Mouse (Mus musculus) R1 (cell line): ENCODE measurements around the gene Rnase12.

Experiments
- DNase-seq: peaks from one replicate; pipeline ENCODE4 v3.0.0-alpha.2; 2018; ENCODE audit warnings: low read depth, low spot score

Gene Rnase12

GRCm38 (mm10) chr14:51023457-51023856, 34.0 kb downstream of the Rnase12 start:
- DNase-seq: no peak

- DNase-seq: no peak
Measured at GRCm38 (mm10) chr14:51017256-51017655, 40.2 kb downstream of the Rnase12 start.

GRCm38 (mm10) chr14:51015780-51016179, 41.7 kb downstream of the Rnase12 start:
- DNase-seq: no peak

GRCm38 (mm10) chr14:51014724-51015123, 42.7 kb downstream of the Rnase12 start:
- DNase-seq: peak; percentile 77

GRCm38 (mm10) chr14:51009572-51009971, 47.9 kb downstream of the Rnase12 start:
- DNase-seq: no peak

- no peak for DNase-seq
Measured at GRCm38 (mm10) chr14:51008781-51009180, 48.7 kb downstream of the Rnase12 start.

- no peak for DNase-seq
Measured at GRCm38 (mm10) chr14:51007914-51008713, 49.3 kb downstream of the Rnase12 start.

GRCm38 (mm10) chr14:51007152-51007801, 50.2 kb downstream of the Rnase12 start, which contains the start of gene Rnase10:
Gene Rnase10, plus strand, starts transcription at chr14:51007751.
- no peak for DNase-seq
